Mouse (Mus musculus): ENCODE measurements around the gene Rbm33.

Gene Rbm33

GRCm38 (mm10) chr5:28329024-28329806 is 12.3 kb downstream of the Rbm33 start:
- peak; percentile 34 to 48 for DNase-seq

DNA sequence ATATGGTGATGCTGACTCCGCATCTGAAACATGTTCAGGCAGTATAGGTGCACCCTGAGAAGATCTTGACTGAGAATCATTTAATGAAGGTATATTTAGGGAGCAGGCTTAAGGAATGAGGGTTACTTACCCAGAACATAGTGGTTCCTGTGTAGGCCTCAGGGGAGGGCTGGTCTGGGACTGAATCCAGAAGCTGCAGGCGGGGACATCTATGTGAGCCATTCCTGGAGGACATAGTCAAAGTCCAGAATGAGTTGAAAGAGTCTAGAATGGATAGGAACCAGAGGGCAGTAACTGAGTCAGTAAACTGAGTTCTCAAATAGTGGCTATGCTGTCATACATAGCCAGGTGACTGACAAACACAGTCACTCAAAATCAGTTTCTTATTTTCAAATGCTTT is 16.8 kb downstream of the Rbm33 start:
- no peak for DNase-seq

DNA sequence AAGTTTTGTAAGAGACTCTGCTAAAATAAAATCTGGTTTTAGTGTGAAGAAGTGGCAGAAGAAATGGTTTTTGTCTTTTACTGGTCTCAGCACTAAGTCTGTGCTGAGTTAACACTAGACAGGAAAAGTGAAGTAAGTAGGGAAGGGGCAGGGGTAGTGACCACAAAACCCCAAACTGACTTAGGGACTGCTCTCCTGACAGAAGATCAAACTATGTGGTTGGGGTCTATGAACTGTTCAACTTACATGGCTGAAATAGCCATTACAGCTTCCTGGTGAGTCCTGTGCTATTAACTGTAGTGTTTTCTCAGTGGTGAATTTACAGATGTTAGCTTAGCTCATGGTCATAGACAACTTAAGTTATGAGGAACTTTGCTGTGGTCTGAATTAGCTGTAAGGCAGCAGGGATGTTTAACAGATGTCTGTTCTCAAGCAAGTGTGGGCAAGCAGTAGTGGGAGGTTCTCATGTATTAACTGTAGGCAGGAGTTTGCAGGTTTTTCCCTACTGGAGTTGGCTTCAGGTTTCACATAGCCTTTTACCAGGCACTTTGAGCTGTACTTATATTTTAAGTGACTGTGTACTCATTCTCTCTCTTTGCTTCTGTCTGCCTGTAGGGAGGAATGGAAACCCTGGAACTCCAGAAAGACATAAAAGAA is 35.1 kb downstream of the Rbm33 start:
- no peak for DNase-seq

GRCm38 (mm10) chr5:28355614-28356013 is 38.7 kb downstream of the Rbm33 start:
- DNase-seq: no peak

DNA sequence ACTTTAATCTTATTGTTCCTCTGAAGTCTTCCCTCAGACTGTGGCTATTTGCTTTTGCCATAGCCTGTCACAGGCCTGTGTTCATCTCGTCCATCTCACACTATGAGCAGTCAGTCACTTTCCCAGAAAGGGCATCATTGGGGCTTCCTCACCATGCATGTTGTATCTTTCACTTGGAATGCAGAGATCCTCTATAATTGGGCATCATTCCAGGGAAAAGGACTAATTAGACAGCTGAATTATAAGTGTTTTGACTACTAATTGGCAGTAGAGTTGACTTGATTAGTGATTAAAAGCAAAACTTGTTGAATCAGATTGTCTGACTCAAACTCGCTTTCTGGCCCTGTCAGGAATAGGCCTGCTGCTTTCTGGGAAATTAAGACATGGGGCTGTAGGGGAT is 43.8 kb downstream of the Rbm33 start:
- DNase-seq: no peak

- DNase-seq: peak in 1 of 2 experiments; percentile 10
These were observed 51.1 kb downstream of the Rbm33 start for GRCm38 (mm10) chr5:28368056-28368455.

GRCm38 (mm10) chr5:28370836-28371235 is 53.9 kb downstream of the Rbm33 start:
- peak in 1 of 2 experiments; percentile 37 for DNase-seq

DNA sequence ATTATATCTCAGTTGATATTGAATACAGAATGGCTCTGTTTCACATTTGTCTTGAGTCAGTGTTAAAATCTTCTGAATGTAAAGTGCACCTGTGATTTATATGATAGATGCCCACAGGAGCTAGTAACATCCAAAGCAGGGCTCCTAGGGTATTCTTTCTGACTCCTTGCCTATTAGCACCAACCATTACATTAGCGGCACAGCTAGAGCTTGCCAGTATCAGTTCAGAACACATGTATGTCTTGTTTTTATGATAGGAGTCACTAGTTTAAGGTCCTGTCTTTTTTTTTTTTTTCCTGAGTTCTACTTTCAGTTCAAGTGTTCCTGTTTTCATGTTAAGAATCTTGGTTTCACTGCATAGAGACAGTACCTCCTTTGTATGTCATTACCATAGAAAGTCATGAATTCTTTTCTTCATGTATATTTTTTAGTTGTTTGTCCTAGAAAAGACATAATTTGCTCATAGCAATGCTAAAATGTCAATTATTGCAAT is 55.3 kb downstream of the Rbm33 start:
- no peak for DNase-seq

- no peak for DNase-seq
These were observed 56.8 kb downstream of the Rbm33 start for GRCm38 (mm10) chr5:28373498-28374427.

DNA sequence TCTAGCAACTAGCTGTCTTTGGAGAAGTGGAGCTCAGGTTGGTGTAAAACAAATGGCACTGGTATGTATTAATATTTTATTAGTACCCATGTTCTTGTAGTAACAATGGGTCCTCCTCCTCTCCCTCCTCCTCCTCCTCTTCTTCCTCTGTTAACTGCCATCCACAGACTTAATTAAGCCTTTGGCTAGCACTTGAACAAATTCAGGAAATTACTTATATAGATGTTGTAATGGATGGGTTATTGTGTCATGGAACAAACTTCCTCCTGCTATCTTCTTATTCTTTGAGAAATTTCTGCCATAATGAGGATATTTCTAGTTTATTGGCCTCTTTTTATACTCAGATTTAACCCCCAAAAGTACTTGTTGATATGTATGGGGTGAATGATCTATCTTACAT is 60.4 kb downstream of the Rbm33 start:
- no peak for DNase-seq

DNA sequence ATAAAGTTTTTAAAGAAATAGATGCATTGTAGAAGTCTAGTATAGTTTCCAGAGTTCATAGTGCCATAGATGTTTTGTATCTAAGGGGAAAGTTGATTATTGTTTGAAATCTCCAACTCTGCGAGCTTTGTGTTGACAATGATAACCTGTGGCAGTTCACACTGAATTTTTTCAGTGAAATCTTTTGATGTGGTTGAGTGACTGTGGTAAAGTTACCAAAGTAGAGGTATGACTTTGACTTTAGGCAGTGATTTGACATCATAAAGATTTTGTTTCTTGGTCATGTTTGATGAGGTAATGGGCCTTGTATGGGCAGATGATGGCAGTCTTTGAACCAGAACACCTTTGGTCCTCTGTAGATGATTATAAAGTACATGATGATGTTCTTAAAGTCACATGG is 65.4 kb downstream of the Rbm33 start:
- DNase-seq: no peak

DNA sequence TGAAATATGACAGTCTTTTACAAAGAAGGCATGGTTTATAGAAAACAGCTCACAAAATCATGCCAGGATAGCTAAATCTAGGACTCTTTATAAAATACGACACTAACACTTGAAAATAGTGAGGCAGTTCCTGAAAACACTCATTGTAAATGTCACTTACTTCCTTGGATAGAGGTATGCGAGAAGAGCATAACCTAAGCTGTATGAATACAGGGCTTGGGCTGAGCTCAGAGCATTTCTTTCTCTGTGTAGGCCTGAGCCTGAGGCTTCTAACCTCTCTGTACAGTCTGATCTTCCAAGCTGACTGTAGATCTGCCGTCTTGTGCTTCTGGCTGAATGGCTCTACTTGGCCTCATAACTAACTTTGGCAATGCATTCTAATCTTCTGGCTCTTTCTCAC is 69.9 kb downstream of the Rbm33 start:
- no peak for DNase-seq

DNA sequence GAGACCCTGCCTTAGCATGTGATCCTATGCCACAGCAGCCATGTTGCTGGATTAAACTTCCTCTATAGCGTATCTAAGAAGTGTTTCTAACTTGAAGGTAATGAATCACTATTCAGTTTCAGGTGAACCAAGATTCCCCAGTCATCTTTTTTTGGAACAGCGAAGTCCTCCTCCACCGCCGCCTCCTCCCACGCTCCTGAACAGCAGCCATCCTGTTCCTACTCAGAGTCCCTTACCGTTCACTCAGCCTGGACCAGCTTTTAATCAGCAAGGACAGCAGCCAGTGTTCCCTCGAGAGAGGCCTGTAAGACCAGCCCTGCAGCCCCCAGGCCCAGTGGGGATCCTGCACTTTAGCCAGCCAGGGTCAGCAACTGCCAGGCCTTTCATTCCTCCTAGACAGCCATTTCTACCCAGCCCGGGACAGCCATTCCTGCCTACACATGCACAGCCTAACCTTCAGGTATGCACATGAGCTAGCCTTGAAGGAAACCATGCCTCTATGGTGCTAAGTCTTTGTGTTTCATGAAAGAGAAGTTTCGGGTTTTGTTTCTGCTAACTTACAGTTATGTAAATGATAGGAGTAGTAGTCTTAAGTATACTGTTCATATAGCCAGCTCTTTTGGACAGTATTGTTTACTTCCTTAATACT is 70.7 kb downstream of the Rbm33 start:
- no peak for DNase-seq

GRCm38 (mm10) chr5:28388184-28388583 is 71.3 kb downstream of the Rbm33 start:
- peak; percentile 35 to 63 for DNase-seq

DNA sequence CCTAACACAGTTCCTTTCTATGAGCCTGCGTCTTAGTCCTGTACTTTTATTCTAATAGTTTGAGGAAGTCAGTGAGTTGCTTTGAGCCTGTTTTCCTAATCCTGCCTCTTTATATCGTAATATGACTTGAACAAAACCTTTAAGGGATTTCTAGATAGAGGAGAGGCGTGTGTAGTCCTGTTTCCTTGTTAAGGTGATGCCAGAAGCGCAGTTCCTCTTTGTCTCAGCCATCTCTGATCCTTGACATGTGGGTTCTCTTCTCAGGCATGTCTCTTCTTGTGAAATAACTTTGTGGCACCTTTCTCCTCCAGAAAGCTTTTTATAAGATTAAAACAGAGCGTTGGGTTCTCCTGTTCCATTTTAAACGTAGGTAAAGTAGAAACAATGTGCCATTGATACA is 73.3 kb downstream of the Rbm33 start:
- DNase-seq: no peak

DNA sequence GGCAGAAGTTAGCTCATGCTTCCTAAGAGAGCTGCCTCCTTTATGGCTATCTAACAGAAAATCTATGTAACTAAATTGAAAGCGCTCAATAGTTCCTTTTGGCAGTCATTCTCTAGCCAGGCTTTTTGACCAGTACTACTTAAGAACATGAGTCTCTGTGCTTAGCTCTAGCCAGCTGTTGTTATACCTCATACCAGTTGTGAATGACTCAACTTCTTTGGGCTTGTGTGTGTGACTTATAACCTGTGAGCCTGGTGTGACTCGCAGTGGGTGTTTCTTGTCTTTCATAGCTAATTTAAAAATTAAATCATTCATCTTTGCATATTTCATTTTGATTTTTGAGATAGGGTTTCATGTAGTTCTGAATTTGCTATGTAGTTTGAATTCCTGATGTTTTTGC is 80.4 kb downstream of the Rbm33 start:
- DNase-seq: no peak

DNA sequence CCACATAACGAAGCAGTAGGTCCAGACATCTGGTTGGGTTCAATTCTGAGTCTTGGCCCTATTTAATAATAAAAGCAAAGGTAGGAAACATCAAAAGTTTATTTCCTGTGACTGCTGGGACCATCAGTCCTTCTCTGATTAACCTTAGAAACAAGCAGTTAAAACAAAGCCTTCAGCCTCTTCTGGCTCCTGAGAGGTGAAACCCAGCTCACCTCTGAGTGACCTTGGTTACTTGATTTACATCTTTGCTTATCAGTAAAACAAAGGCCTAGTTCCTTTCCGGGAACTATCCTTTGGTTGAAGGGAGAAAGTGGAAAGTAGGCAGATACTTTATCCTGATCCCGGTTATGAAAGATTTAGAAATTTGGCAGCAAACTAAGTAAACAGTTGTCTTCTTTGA is 81.8 kb downstream of the Rbm33 start:
- no peak for DNase-seq

DNA sequence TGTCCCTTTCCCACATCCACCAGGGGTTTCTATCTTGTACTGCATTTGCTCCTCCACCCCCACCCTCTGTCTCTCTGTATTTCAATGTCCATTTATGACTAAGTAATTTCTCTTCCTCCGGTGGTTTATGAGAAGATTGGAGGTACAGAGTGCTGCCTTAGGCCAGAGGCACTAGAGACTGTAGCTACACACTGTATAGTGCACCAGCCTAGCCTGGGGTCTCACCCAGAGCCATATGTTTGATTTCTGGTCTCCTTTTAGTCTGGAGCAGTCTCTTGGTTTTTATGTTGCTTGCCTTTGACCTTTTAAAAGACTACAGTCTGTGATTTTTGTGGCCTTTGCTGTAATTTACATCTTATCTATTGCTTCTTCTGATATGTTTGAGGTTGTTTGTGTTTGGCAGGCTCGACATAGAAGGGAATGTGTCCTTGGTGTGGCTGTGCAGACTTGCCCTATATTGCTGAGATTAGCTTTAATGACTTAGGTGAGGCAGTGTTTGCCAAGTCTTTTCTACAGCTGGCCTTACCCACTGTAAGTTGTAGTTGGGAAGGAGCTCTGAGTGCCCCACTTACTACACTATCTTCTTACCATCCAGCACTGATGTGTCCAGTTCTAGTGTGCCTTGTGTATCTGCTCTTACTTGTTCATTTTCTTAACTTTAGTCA is 82.7 kb downstream of the Rbm33 start:
- no peak for DNase-seq

DNA sequence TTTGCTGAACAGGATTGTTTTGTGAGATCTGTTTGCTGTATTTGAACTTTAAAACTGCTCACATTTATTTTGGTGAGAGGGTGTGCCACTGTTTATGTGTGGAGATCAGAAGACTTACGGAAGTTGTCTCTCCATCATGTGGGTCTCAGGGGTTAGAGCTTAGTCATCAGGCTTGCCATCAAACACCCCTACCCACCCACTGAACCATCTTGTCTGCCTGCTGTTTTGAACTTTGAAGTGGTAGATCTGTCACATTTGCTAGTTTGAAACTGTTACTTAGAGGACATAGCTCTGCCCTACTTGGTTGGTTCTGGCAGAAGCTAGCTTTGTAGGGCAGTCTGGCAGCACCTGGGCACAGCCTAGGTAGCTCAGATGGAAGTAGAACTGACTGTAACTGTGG is 85.8 kb downstream of the Rbm33 start:
- DNase-seq: no peak

DNA sequence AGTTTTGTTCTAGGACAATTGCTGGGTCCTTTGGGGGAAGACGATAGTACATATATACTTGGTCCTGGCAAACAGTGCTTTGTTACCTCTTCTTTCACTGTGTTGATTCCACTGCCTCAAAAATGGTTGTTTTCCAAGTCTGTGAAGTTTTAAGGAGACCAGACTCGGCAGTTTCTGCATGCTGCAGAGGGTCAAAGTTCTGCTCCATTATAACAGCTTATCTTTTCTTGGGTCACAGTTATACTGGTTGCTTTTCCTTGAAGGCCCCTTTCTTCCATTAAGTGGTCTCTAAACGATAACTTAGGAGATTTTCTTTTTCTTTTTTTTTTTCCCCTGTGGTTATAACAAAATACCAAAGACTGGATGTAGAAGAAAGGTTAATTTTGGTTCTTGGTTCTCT is 89.7 kb downstream of the Rbm33 start:
- DNase-seq: no peak

GRCm38 (mm10) chr5:28412006-28412685 is 95.2 kb downstream of the Rbm33 start:
- peak in 1 of 2 experiments; percentile 22 for DNase-seq
